Mouse (Mus musculus) brain, embryonic 14.5 days (tissue): ENCODE measurements at regions not wholly inside any gene's neighbourhood (a gene's known extent, or its start where the extent isn't known, plus 50 kb on each side); places are given as distances from the start of the nearest gene placed in this dataset.

ENCODE experiments used
- CTCF ChIP-seq: fragments of 200-500 bp; IDR thresholded peaks from 2 replicates; pipeline ENCODE4 v1.5.1; 2012; ENCODE audit warnings: inconsistent platforms, mild to moderate bottlenecking, moderate library complexity, borderline replicate concordance; ENCODE audit not compliant: insufficient read depth, insufficient read length; ENCODE audit errors: extremely low read depth
- POLR2A ChIP-seq: fragments of 200-500 bp; IDR thresholded peaks from 2 replicates; pipeline ENCODE4 v1.6.1; 2012; ENCODE audit warnings: mild to moderate bottlenecking, inconsistent platforms, borderline replicate concordance; ENCODE audit not compliant: poor library complexity, insufficient read depth, insufficient read length, severe bottlenecking; ENCODE audit errors: extremely low read depth

- TF ChIP-seq POLR2A = no peak
- no peak for TF ChIP-seq CTCF
Observed at GRCm38 (mm10) chr9:85981428-85981827, 139.2 kb downstream of the Tpbg start.
